In the genomic region with DNA sequence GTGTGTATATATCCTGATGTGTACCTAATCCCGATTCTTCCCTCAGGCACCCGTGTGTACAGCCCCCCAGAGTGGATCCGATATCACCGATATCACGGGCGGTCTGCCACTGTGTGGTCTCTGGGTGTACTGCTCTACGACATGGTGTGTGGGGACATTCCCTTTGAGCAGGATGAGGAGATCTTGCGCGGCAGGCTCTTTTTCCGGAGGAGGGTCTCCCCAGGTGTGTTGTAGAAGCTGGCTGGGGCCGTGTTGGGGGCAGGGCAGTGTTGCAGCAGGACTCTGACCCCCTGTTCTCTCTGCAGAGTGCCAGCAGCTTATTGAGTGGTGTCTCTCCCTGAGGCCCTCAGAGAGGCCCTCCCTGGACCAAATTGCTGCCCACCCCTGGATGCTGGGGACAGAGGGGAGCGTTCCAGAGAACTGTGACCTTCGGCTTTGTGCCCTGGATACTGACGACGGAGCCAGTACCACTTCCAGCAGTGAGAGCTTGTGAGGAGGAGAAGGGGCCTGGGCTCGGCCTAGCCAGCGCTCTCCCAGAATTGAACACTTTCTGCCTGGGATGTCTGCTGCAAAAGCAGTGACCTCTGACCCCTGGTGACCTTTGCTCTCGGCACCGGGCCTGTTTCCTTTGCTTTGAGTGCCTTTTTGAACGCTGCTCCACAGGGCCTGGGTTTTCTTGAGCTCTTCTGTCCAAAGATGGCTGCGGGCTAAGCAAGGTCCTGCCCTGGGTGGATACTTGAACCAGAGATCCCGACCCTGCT, we compare ENCODE assay signal across 8 mouse cellular contexts. TPM values are rescaled to one million over a fixed set of nuclear protein-coding genes. Genes with fewer than 3 reads are reported as not detected.
DNase-seq lines count a peak whose midpoint lies in the region; ATAC-seq and TF ChIP-seq lines count a peak whose summit lies in the region.

No protein-coding gene starts in this region.

- H3K9ac ChIP-seq in hindbrain, embryonic 11.5 days (ENCODE audit: low read depth, low read length) = peak overlapping the region; percentile 68
- H3K9ac ChIP-seq in limb, embryonic 14.5 days (ENCODE audit: low read depth, low read length, severe bottlenecking) = peak overlapping the region; percentile 75; the same call in 1 of the 2 replicates

- H3K4me1 ChIP-seq in hindbrain, embryonic 11.5 days (replicated peaks; ENCODE audit: control insufficient read depth, insufficient read depth, low read length) = peaks cover 4% of the 10 kb centered on the region; the same call in 1 of the 2 replicates
- H3K4me1 ChIP-seq in limb, embryonic 14.5 days (ENCODE audit: control insufficient read depth, insufficient read depth, low read length) = peaks cover 28% of the 10 kb centered on the region
- H3K4me1 ChIP-seq in small intestine, adult 2 months (ENCODE audit: control insufficient read depth, insufficient read depth, insufficient read length, low read length) = peaks cover 48% of the 10 kb centered on the region

- H3K27me3 ChIP-seq in C2C12 (ENCODE audit: control insufficient read depth, insufficient read depth, insufficient read length) = no peaks in the 10 kb centered on the region
- no peaks in the 10 kb centered on the region for H3K27me3 ChIP-seq in hindbrain, embryonic 11.5 days (ENCODE audit: control insufficient read depth, insufficient read depth, low read length)
- no peaks in the 10 kb centered on the region for H3K27me3 ChIP-seq in limb, embryonic 14.5 days (ENCODE audit: control insufficient read depth, insufficient read depth, low read length)
- H3K27me3 ChIP-seq in small intestine, adult 2 months (ENCODE audit: control insufficient read depth, insufficient read depth, low read length) = no peaks in the 10 kb centered on the region

- peak; percentile 22; the same call in 1 of the 2 replicates for ATAC-seq in hindbrain, embryonic 11.5 days (ENCODE audit: low FRiP score)
- no peak; the same call in 1 of the 2 replicates for ATAC-seq in limb, embryonic 14.5 days (ENCODE audit: low FRiP score, low read depth)

- peak overlapping the region; percentile 98 for H3K4me2 ChIP-seq in hindbrain, embryonic 11.5 days (replicated peaks; ENCODE audit: low read depth, low read length)
- peak overlapping the region; percentile 93 for H3K4me2 ChIP-seq in limb, embryonic 14.5 days (replicated peaks; ENCODE audit: low read depth, low read length, severe bottlenecking)

- WGBS in hindbrain, embryonic 11.5 days = 44% methylated on average over 22 of the region's 22 CpGs
- 45% methylated on average over 22 of the region's 22 CpGs for WGBS in limb, embryonic 14.5 days
- 25% methylated on average over 22 of the region's 22 CpGs for WGBS in small intestine, adult 2 months

- H3K36me3 ChIP-seq in C2C12 (ENCODE audit: control insufficient read depth, insufficient read depth) = peaks cover 35% of the 10 kb centered on the region
- H3K36me3 ChIP-seq in hindbrain, embryonic 11.5 days (ENCODE audit: control insufficient read depth, insufficient read depth, low read length) = no peaks in the 10 kb centered on the region
- H3K36me3 ChIP-seq in limb, embryonic 14.5 days (ENCODE audit: control insufficient read depth, insufficient read depth, low read length) = peaks cover 26% of the 10 kb centered on the region
- H3K36me3 ChIP-seq in small intestine, adult 2 months (ENCODE audit: control insufficient read depth, insufficient read depth, low read length) = peaks cover 22% of the 10 kb centered on the region

- H3K27ac ChIP-seq in hindbrain, embryonic 11.5 days (ENCODE audit: low read depth, low read length) = peak overlapping the region; percentile 30; the same call in 1 of the 2 replicates
- peak overlapping the region; percentile 63 for H3K27ac ChIP-seq in limb, embryonic 14.5 days (replicated peaks; ENCODE audit: low read depth, low read length)
- peak overlapping the region; percentile 82 for H3K27ac ChIP-seq in small intestine, adult 2 months (ENCODE audit: insufficient read depth, low read depth, low read length)

- H3K79me2 ChIP-seq in C2C12 (ENCODE audit: control insufficient read depth, insufficient read depth) = peaks cover 47% of the 10 kb centered on the region

- no peaks in the 10 kb centered on the region for H3K9me3 ChIP-seq in hindbrain, embryonic 11.5 days (ENCODE audit: control insufficient read depth, low read length)
- H3K9me3 ChIP-seq in limb, embryonic 14.5 days (ENCODE audit: control insufficient read depth, low read length) = no peaks in the 10 kb centered on the region

- no peak for TF ChIP-seq POLR2A in limb, embryonic 14.5 days (IDR thresholded peaks at IDR 0.05; ENCODE audit: borderline replicate concordance, extremely low read depth, insufficient read depth, insufficient read length)
- no peak for TF ChIP-seq POLR2A in small intestine, adult 2 months (IDR thresholded peaks at IDR 0.05; ENCODE audit: low read depth, low read length)

- H3K79me3 ChIP-seq in C2C12 (ENCODE audit: low read depth) = peaks cover 29% of the 10 kb centered on the region

- peak; percentile 61 for DNase-seq in embryo, embryonic 10 days (ENCODE audit: low spot score)
- DNase-seq in embryo, embryonic 11 days = no peak
- DNase-seq in cerebellum, postnatal 14 days = peak; percentile 44 to 61
- peak; percentile 31 for DNase-seq in hindbrain, embryonic 11.5 days (ENCODE audit: low spot score)
- no peak for DNase-seq in limb, embryonic 14.5 days (ENCODE audit: low spot score)
- DNase-seq in c-Kit-positive CD71-positive TER-119-positive erythroid progenitor cells, embryonic 14.5 days (ENCODE audit: low spot score) = no peak

- H3K4me3 ChIP-seq in C2C12 (ENCODE audit: insufficient read depth, poor library complexity, severe bottlenecking) = peak overlapping the region; percentile 95
- peak overlapping the region; percentile 59 for H3K4me3 ChIP-seq in hindbrain, embryonic 11.5 days (ENCODE audit: low read depth, low read length)
- peak overlapping the region; percentile 70 for H3K4me3 ChIP-seq in limb, embryonic 14.5 days (replicated peaks; ENCODE audit: low read length)
- peak overlapping the region; percentile 89 for H3K4me3 ChIP-seq in small intestine, adult 2 months (ENCODE audit: low read depth, low read length)

- peak overlapping the region; percentile 56 for H3ac ChIP-seq in C2C12 (ENCODE audit: control insufficient read depth, insufficient read length, low read depth)

- TF ChIP-seq CTCF in C2C12 (IDR thresholded peaks at IDR 0.05; ENCODE audit: control insufficient read depth, insufficient read depth, insufficient read length) = no peak
- no peak for TF ChIP-seq CTCF in small intestine, adult 2 months (IDR thresholded peaks at IDR 0.05; ENCODE audit: extremely low read depth, insufficient read length, insufficient replicate concordance, low read depth, low read length)

TF ChIP-seq in C2C12, 6 proteins besides CTCF, POLR2A, EP300 and RAD21:
- TF ChIP-seq MAX (IDR thresholded peaks at IDR 0.05) (no peak), USF1 (IDR thresholded peaks at IDR 0.05; ENCODE audit: low read depth) (no peak), MYOD1 (IDR thresholded peaks at IDR 0.05; ENCODE audit: control insufficient read depth, insufficient read length, low read depth) (no peak), CEBPB (IDR thresholded peaks at IDR 0.05; ENCODE audit: low read depth) (no peak), FOSL1 (IDR thresholded peaks at IDR 0.05; ENCODE audit: insufficient read depth, low read length, poor library complexity, severe bottlenecking) (no peak), MYOG (IDR thresholded peaks at IDR 0.05; ENCODE audit: control insufficient read depth, extremely low read depth, insufficient read length) (no peak)

RNA-seq across cellular contexts. Expression of a gene that starts 2.5 kb away (rescaled TPM):
- polyA plus RNA-seq in C2C12 (2012; fragmentation: generic; extraction: Trizol) = 68.3 TPM
- polyA plus RNA-seq in hindbrain, embryonic 11.5 days (2014; fragmentation: Nextera tagmentation; extraction: Ambion mirVana) = 31.6 and 35.6 TPM in 2 replicates
- polyA plus RNA-seq in limb, embryonic 14.5 days (2012; rRNA removed) = 15.2 and 20.6 TPM in 2 replicates
- polyA plus RNA-seq in limb, embryonic 14.5 days (2014; fragmentation: Nextera tagmentation; extraction: Ambion mirVana) = 38.1 and 47.8 TPM in 2 replicates
- 38.3 and 60.3 TPM in 2 replicates for polyA plus RNA-seq in small intestine, adult 2 months (2012; rRNA removed)

RNA-seq across cellular contexts. Expression of a gene that starts 45.0 kb away (rescaled TPM):
- polyA plus RNA-seq in C2C12 (2012; fragmentation: generic; extraction: Trizol) = 107 TPM
- polyA plus RNA-seq in hindbrain, embryonic 11.5 days (2014; fragmentation: Nextera tagmentation; extraction: Ambion mirVana) = 85.3 and 89.5 TPM in 2 replicates
- 59.3 and 79.1 TPM in 2 replicates for polyA plus RNA-seq in limb, embryonic 14.5 days (2012; rRNA removed)
- 74.9 and 85.9 TPM in 2 replicates for polyA plus RNA-seq in limb, embryonic 14.5 days (2014; fragmentation: Nextera tagmentation; extraction: Ambion mirVana)
- 55.7 and 59.1 TPM in 2 replicates for polyA plus RNA-seq in small intestine, adult 2 months (2012; rRNA removed)

RNA-seq across cellular contexts. Expression of a gene that starts 45.3 kb away (rescaled TPM):
- 14.2 TPM for polyA plus RNA-seq in C2C12 (2012; fragmentation: generic; extraction: Trizol)
- polyA plus RNA-seq in hindbrain, embryonic 11.5 days (2014; fragmentation: Nextera tagmentation; extraction: Ambion mirVana) = 10.6 and 11.5 TPM in 2 replicates
- 17.9 and 21.7 TPM in 2 replicates for polyA plus RNA-seq in limb, embryonic 14.5 days (2012; rRNA removed)
- polyA plus RNA-seq in limb, embryonic 14.5 days (2014; fragmentation: Nextera tagmentation; extraction: Ambion mirVana) = 12.1 and 12.2 TPM in 2 replicates
- polyA plus RNA-seq in small intestine, adult 2 months (2012; rRNA removed) = 14.5 and 16.4 TPM in 2 replicates

Comparison
In these comparisons a context has a peak if more than half of its experiments do, and no peak if none do; other contexts are left out.
1. DNase-seq: peak in embryo, embryonic 10 days (single experiment), cerebellum, postnatal 14 days (2 of 2) and hindbrain, embryonic 11.5 days (single experiment); none in embryo, embryonic 11 days (single experiment), limb, embryonic 14.5 days (single experiment) and c-Kit-positive CD71-positive TER-119-positive erythroid progenitor cells, embryonic 14.5 days (single experiment).
2. H3K27ac ChIP-seq: peak in every context shown above with its lines; median percentile 82 in small intestine, adult 2 months; 63 in limb, embryonic 14.5 days; 30 in hindbrain, embryonic 11.5 days.
3. Peak in every context shown above with its lines, with median percentiles within 50 percentile points of each other: H3K4me3 ChIP-seq.